Mouse (Mus musculus) midbrain, embryonic 14.5 days (tissue): ENCODE measurements around the gene Qpct. TPM values are rescaled to one million over a fixed set of nuclear protein-coding genes. Genes with fewer than 3 reads are reported as not detected.

Experiments
- ATAC-seq: fragments of 200-750 bp; cut with Nextera tagmentation; 2 replicates; pipeline ENCODE4 v1.8.0; 2017; ENCODE audit warnings: moderate number of reproducible peaks, moderate library complexity; ENCODE audit not compliant: low FRiP score, low TSS enrichment
- DNase-seq: peaks from one replicate; pipeline ENCODE4 v3.0.0-alpha.2; 2015
- H3K27ac ChIP-seq: fragments of 300-500 bp; sonication (generic); replicated peaks from 2 replicates; pipeline ENCODE4 v1.5.1; 2014; ENCODE audit warnings: mild to moderate bottlenecking, low read depth, low read length, moderate library complexity
- H3K27me3 ChIP-seq: fragments of 300-500 bp; sonication (generic); 2 replicates; pipeline ENCODE4 v1.6.1; 2014; ENCODE audit warnings: low read length, control low read depth, mixed read lengths; ENCODE audit not compliant: control insufficient read depth, insufficient read depth
- H3K36me3 ChIP-seq: fragments of 300-500 bp; sonication (generic); 2 replicates; pipeline ENCODE4 v1.6.1; 2014; ENCODE audit warnings: low read length, control low read depth; ENCODE audit not compliant: control insufficient read depth, insufficient read depth
- H3K4me1 ChIP-seq: fragments of 300-500 bp; sonication (generic); 2 replicates; pipeline ENCODE4 v1.6.1; 2014; ENCODE audit warnings: mild to moderate bottlenecking, antibody characterized with exemption, low read length, control low read depth; ENCODE audit not compliant: control insufficient read depth, insufficient read depth
- H3K4me2 ChIP-seq: fragments of 300-500 bp; sonication (generic); 2 replicates; pipeline ENCODE4 v1.6.1; 2014; ENCODE audit warnings: mild to moderate bottlenecking, low read length, moderate library complexity
- H3K4me3 ChIP-seq: fragments of 300-500 bp; sonication (generic); replicated peaks from 2 replicates; pipeline ENCODE4 v1.5.1; 2014; ENCODE audit warnings: low read depth, low read length
- H3K9ac ChIP-seq: fragments of 300-500 bp; sonication (generic); replicated peaks from 2 replicates; pipeline ENCODE4 v1.6.1; 2014; ENCODE audit warnings: mild to moderate bottlenecking, low read length, moderate library complexity
- H3K9me3 ChIP-seq: fragments of 300-500 bp; sonication (generic); 2 replicates; pipeline ENCODE4 v1.6.1; 2016; ENCODE audit warnings: low read length, control low read depth, mixed read lengths; ENCODE audit not compliant: control insufficient read depth
- WGBS: fragments of 180-500 bp; shearing (Covaris S2); extraction: QIAGEN DNeasy Blood & Tissue Kit; methylation state at CpG from one replicate; pipeline ENCODE4 v1.1.7; 2014; 5-methylcytosine and 5-hydroxymethylcytosine counted together
- polyA plus RNA-seq: library from polyadenylated mRNA; unstranded; fragments of >200 nt; fragmentation: Nextera tagmentation; extraction: Ambion mirVana; gene quantifications from 2 replicates; pipeline ENCODE4 v1.2.1, GENCODE M21; 2014

Qpct gene
- polyA plus RNA-seq: 21.1 and 26.1 TPM in 2 replicates

GRCm38 (mm10) chr17:79051606-79052005 is at the start of gene Qpct:
TSS of gene Qpct (plus strand) at chr17:79051906.
- H3K9me3 ChIP-seq: no peaks in the 10 kb centered on the region
- H3K4me2 ChIP-seq: peak within 1 kb of the TSS; percentile 88
- no peaks in the 10 kb centered on the region for H3K36me3 ChIP-seq
- H3K27me3 ChIP-seq: no peaks in the 10 kb centered on the region
- ATAC-seq (no peak), DNase-seq (peak; percentile 24)
- WGBS: 71% methylated on average over 4 of the region's 4 CpGs
- H3K27ac ChIP-seq: peak within 1 kb of the TSS; percentile 84
- peak within 1 kb of the TSS; percentile 70 for H3K9ac ChIP-seq
- H3K4me3 ChIP-seq: peak within 1 kb of the TSS; percentile 63
- 0 out of 2 replicates have a peak, but pooled peaks cover 2% of the 10 kb centered on the region for H3K4me1 ChIP-seq

GRCm38 (mm10) chr17:79013625-79014024 is 38.1 kb upstream of the Qpct start:
- 95% methylated on average over 2 of the region's 2 CpGs for WGBS
- ATAC-seq (no peak), DNase-seq (no peak)
- no peaks in the 10 kb centered on the region for H3K9me3 ChIP-seq
- peaks cover 10% of the 10 kb centered on the region for H3K36me3 ChIP-seq
- H3K4me2 ChIP-seq: no peak overlapping the region
- H3K4me3 ChIP-seq: no peak overlapping the region
- H3K4me1 ChIP-seq: no peaks in the 10 kb centered on the region
- H3K27ac ChIP-seq: no peak overlapping the region
- H3K9ac ChIP-seq: no peak overlapping the region
- no peaks in the 10 kb centered on the region for H3K27me3 ChIP-seq

GRCm38 (mm10) chr17:79014911-79015685 is 36.6 kb upstream of the Qpct start:
- Histone ChIP-seq H3K4me1 (0 out of 2 replicates have a peak, but pooled peaks cover 8% of the 10 kb centered on the region), H3K27ac (no peak overlapping the region), H3K4me3 (no peak overlapping the region), H3K9ac (no peak overlapping the region), H3K9me3 (no peaks in the 10 kb centered on the region), H3K27me3 (no peaks in the 10 kb centered on the region), H3K36me3 (peaks cover 10% of the 10 kb centered on the region), H3K4me2 (no peak overlapping the region)
- DNase-seq (no peak), ATAC-seq (no peak)
- 95% methylated on average over 2 of the region's 2 CpGs for WGBS

- no peak overlapping the region for H3K4me3 ChIP-seq
- H3K9me3 ChIP-seq: no peaks in the 10 kb centered on the region
- H3K27ac ChIP-seq: no peak overlapping the region
- ATAC-seq: no peak
- no peak for DNase-seq
- H3K4me2 ChIP-seq: no peak overlapping the region
- H3K27me3 ChIP-seq: no peaks in the 10 kb centered on the region
- 0 out of 2 replicates have a peak, but pooled peaks cover 8% of the 10 kb centered on the region for H3K4me1 ChIP-seq
- no peak overlapping the region for H3K9ac ChIP-seq
- 88% methylated on average over 10 of the region's 10 CpGs for WGBS
- H3K36me3 ChIP-seq: peaks cover 10% of the 10 kb centered on the region
These were observed 35.9 kb upstream of the Qpct start for GRCm38 (mm10) chr17:79015831-79016230.

- Histone ChIP-seq H3K4me2 (peak overlapping the region; percentile 77), H3K27me3 (no peaks in the 10 kb centered on the region; the same call in 1 of the 2 replicates), H3K9ac (no peak overlapping the region), H3K4me1 (0 out of 2 replicates have a peak, but pooled peaks cover 8% of the 10 kb centered on the region), H3K9me3 (no peaks in the 10 kb centered on the region), H3K36me3 (no peaks in the 10 kb centered on the region), H3K4me3 (no peak overlapping the region), H3K27ac (no peak overlapping the region)
- ATAC-seq: no peak
- WGBS: 57% methylated on average over 9 of the region's 9 CpGs
- DNase-seq: peak; percentile 26
These were observed 33.3 kb upstream of the Qpct start for GRCm38 (mm10) chr17:79018422-79018821.

GRCm38 (mm10) chr17:79019726-79020207 is 31.9 kb upstream of the Qpct start:
- Histone ChIP-seq H3K9me3 (no peaks in the 10 kb centered on the region), H3K36me3 (no peaks in the 10 kb centered on the region), H3K27me3 (no peaks in the 10 kb centered on the region; the same call in 1 of the 2 replicates), H3K4me3 (peak overlapping the region; percentile 69), H3K27ac (peak overlapping the region; percentile 77; the same call in 1 of the 2 replicates), H3K9ac (peak overlapping the region; percentile 65), H3K4me1 (0 out of 2 replicates have a peak, but pooled peaks cover 8% of the 10 kb centered on the region), H3K4me2 (peak overlapping the region; percentile 77)
- DNase-seq (no peak), ATAC-seq (no peak)
- WGBS: under 1% methylated on average over 18 of the region's 18 CpGs

GRCm38 (mm10) chr17:79020208-79020983 is 31.3 kb upstream of the Qpct start, which contains the start of gene Prkd3:
TSS of gene Prkd3 (minus strand) at chr17:79020816.
- H3K9ac ChIP-seq: peak within 1 kb of the TSS; percentile 65
- H3K4me1 ChIP-seq: 0 out of 2 replicates have a peak, but pooled peaks cover 8% of the 10 kb centered on the region
- H3K9me3 ChIP-seq: no peaks in the 10 kb centered on the region
- WGBS: under 1% methylated on average over 79 of the region's 113 CpGs
- ATAC-seq (peak; percentile 94), DNase-seq (peak; percentile 85)
- peak within 1 kb of the TSS; percentile 77 for H3K27ac ChIP-seq
- H3K4me3 ChIP-seq: peak within 1 kb of the TSS; percentile 69
- H3K36me3 ChIP-seq: no peaks in the 10 kb centered on the region
- H3K27me3 ChIP-seq: no peaks in the 10 kb centered on the region; the same call in 1 of the 2 replicates
- peak within 1 kb of the TSS; percentile 77 for H3K4me2 ChIP-seq

GRCm38 (mm10) chr17:79020984-79021335 is 30.7 kb upstream of the Qpct start:
- no peak; the same call in 1 of the 2 replicates for ATAC-seq
- H3K27ac ChIP-seq: peak overlapping the region; percentile 77; the same call in 1 of the 2 replicates
- WGBS: 2% methylated on average over 24 of the region's 24 CpGs

More at GRCm38 (mm10) chr17:79020984-79021335, 30.7 kb upstream of the Qpct start:
- Histone ChIP-seq H3K36me3 (no peaks in the 10 kb centered on the region), H3K4me1 (0 out of 2 replicates have a peak, but pooled peaks cover 8% of the 10 kb centered on the region), H3K4me3 (peak overlapping the region; percentile 69), H3K27me3 (no peaks in the 10 kb centered on the region; the same call in 1 of the 2 replicates), H3K4me2 (peak overlapping the region; percentile 77), H3K9me3 (no peaks in the 10 kb centered on the region), H3K9ac (peak overlapping the region; percentile 65)
- DNase-seq: no peak
